Mouse (Mus musculus) forebrain, embryonic 10.5 days (tissue): Measurements from ENCODE around the gene Psmb7. TPM values are rescaled to one million over a fixed set of nuclear protein-coding genes. Genes with fewer than 3 reads are reported as not detected.

Experiments
- DNase-seq: peaks from one replicate; pipeline ENCODE4 v3.0.0-alpha.2; 2017; ENCODE audit warnings: low spot score; ENCODE audit errors: extremely low spot score
- H3K27ac ChIP-seq: fragments of 300-500 bp; sonication (generic); 2 replicates; pipeline ENCODE4 v1.5.1; 2016; ENCODE audit warnings: mild to moderate bottlenecking
- H3K27me3 ChIP-seq: fragments of 300-500 bp; sonication (generic); 2 replicates; pipeline ENCODE4 v1.6.1; 2016; ENCODE audit warnings: mild to moderate bottlenecking; ENCODE audit not compliant: poor library complexity, severe bottlenecking
- H3K36me3 ChIP-seq: fragments of 300-500 bp; sonication (generic); replicated peaks from 2 replicates; pipeline ENCODE4 v1.6.1; 2016; ENCODE audit warnings: mild to moderate bottlenecking, moderate library complexity
- H3K4me1 ChIP-seq: fragments of 300-500 bp; sonication (generic); 2 replicates; pipeline ENCODE4 v1.6.1; 2016
- H3K4me3 ChIP-seq: fragments of 300-500 bp; sonication (generic); 2 replicates; pipeline ENCODE4 v1.5.1; 2016; ENCODE audit warnings: mild to moderate bottlenecking, moderate library complexity
- H3K9me3 ChIP-seq: fragments of 300-500 bp; sonication (generic); 2 replicates; pipeline ENCODE4 v1.6.1; 2016; ENCODE audit warnings: mild to moderate bottlenecking, moderate library complexity
- WGBS: fragments of 180-500 bp; shearing (Covaris S2); methylation state at CpG from one replicate; pipeline ENCODE4 v1.1.7; 2016; 5-methylcytosine and 5-hydroxymethylcytosine counted together
- polyA plus RNA-seq: library from polyadenylated mRNA; unstranded; fragments of >200 nt; fragmentation: Nextera tagmentation; extraction: Ambion mirVana; gene quantifications from 2 replicates; pipeline ENCODE4 v1.2.1, GENCODE M21; 2016

Gene Psmb7
- polyA plus RNA-seq, 1 experiment from 2014 or later: 335 TPM

GRCm38 (mm10) chr2:38579528-38579927 lies 64.4 kb downstream of the Psmb7 start:
- peaks cover 32% of the 10 kb centered on the region for H3K4me1 ChIP-seq
- peaks cover 92% of the 10 kb centered on the region for H3K36me3 ChIP-seq
- H3K9me3 ChIP-seq: no peaks in the 10 kb centered on the region
- no peak for DNase-seq
- H3K27me3 ChIP-seq: no peaks in the 10 kb centered on the region
- H3K4me3 ChIP-seq: no peak overlapping the region
- WGBS: 81% methylated on average over 1 of the region's 1 CpGs
- H3K27ac ChIP-seq: peak overlapping the region; percentile 56

DNA sequence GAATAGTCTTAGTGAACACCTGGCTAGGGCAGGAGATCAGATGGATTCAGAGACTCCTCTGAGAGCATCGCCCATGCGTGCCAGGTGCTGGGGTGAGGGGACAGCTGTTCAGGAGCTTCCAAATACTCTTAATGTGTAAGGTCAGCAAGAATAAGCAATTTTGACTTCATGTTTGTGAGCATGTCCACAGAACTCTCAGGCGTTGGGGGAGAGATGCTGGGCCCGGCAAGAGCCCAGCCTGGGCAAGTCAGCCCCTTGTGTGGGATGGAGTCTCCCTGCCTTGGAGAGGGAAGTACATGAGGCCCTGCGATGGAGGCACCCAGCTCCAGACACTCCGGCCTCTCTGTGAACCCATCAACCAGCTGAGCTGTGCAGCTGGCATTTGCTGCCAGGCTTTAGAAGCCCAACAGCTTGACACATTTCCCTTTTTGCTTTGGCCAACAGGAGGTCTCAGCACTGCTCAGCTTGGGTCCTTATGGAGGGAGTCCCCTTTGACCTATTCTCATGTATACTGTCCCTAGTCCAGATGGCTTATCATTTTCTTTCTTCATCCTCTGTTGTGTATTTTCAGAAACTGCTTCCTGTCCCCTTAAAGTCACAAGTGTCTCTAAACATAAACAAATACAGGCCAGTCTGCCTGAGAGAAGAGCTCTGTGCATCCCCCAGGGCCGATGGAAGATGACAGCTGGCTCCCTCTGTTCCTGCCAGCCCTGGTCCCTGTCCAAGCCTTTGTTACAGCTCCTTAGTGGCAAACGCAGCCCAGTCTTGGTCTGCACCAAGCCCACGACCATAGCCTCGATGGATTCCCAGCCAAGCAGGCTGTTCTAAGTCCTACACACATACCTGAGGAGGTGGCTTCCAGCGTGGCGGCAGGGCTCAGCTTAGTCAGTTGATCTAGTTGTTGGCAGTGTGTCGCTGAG lies 65.0 kb downstream of the Psmb7 start:
- Histone ChIP-seq H3K27ac (peak overlapping the region; percentile 56), H3K4me3 (no peak overlapping the region), H3K4me1 (peaks cover 26% of the 10 kb centered on the region), H3K9me3 (no peaks in the 10 kb centered on the region), H3K27me3 (no peaks in the 10 kb centered on the region), H3K36me3 (peaks cover 96% of the 10 kb centered on the region)
- 80% methylated on average over 13 of the region's 13 CpGs for WGBS
- no peak for DNase-seq

GRCm38 (mm10) chr2:38574697-38575096 lies 69.2 kb downstream of the Psmb7 start:
- Histone ChIP-seq H3K27ac (no peak overlapping the region), H3K4me1 (peaks cover 13% of the 10 kb centered on the region), H3K9me3 (no peaks in the 10 kb centered on the region), H3K36me3 (peaks cover 99% of the 10 kb centered on the region), H3K4me3 (no peak overlapping the region), H3K27me3 (no peaks in the 10 kb centered on the region)
- DNase-seq: no peak
- WGBS: 93% methylated on average over 2 of the region's 2 CpGs

GRCm38 (mm10) chr2:38571971-38572601 lies 71.8 kb downstream of the Psmb7 start:
- no peak overlapping the region for H3K27ac ChIP-seq
- DNase-seq: no peak
- H3K27me3 ChIP-seq: no peaks in the 10 kb centered on the region
- H3K9me3 ChIP-seq: no peaks in the 10 kb centered on the region
- H3K4me3 ChIP-seq: no peak overlapping the region
- H3K4me1 ChIP-seq: peaks cover 7% of the 10 kb centered on the region
- WGBS: 95% methylated on average over 23 of the region's 23 CpGs
- peaks cover 100% of the 10 kb centered on the region for H3K36me3 ChIP-seq

DNA sequence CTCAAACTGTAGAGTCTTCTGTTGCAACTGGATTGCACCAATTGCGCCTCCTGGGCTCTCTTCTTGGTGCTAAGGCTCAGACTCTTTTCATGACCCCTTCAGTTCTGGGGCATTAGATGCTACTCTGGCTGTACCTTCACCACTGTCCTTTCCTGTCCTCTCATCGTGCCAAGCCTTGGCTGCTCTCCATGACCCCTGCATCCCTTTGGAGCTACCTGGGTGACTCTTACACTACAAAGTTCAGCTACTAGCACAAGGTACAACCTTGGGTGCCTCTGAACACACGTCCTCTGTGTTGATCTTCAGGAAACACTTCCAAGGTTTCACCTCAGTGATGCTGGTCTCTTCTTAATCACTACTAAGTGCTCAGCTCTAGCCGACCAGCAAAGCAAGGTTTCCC lies 81.3 kb downstream of the Psmb7 start:
- 93% methylated on average over 4 of the region's 4 CpGs for WGBS
- peaks cover 81% of the 10 kb centered on the region for H3K36me3 ChIP-seq

GRCm38 (mm10) chr2:38560296-38561227 lies 83.3 kb downstream of the Psmb7 start:
- peak overlapping the region; percentile 58; the same call in 1 of the 2 replicates for H3K27ac ChIP-seq
- peaks cover 36% of the 10 kb centered on the region for H3K4me1 ChIP-seq
- H3K9me3 ChIP-seq: no peaks in the 10 kb centered on the region
- H3K36me3 ChIP-seq: peaks cover 83% of the 10 kb centered on the region
- H3K27me3 ChIP-seq: no peaks in the 10 kb centered on the region
- 57% methylated on average over 17 of the region's 17 CpGs for WGBS
- no peak for DNase-seq
- no peak overlapping the region for H3K4me3 ChIP-seq

More for the DNA sequence above, 81.3 kb downstream of the Psmb7 start:
- H3K9me3 ChIP-seq: no peaks in the 10 kb centered on the region
- DNase-seq: no peak
- H3K27me3 ChIP-seq: no peaks in the 10 kb centered on the region
- H3K4me1 ChIP-seq: peaks cover 35% of the 10 kb centered on the region
- H3K27ac ChIP-seq: no peak overlapping the region
- H3K4me3 ChIP-seq: no peak overlapping the region

GRCm38 (mm10) chr2:38556721-38557120 lies 87.2 kb downstream of the Psmb7 start:
- Histone ChIP-seq H3K27me3 (no peaks in the 10 kb centered on the region), H3K36me3 (peaks cover 78% of the 10 kb centered on the region), H3K4me3 (no peak overlapping the region), H3K4me1 (peaks cover 69% of the 10 kb centered on the region), H3K9me3 (no peaks in the 10 kb centered on the region), H3K27ac (no peak overlapping the region)
- DNase-seq: no peak
- WGBS: 88% methylated on average over 3 of the region's 3 CpGs

- H3K27ac ChIP-seq: peak overlapping the region; percentile 48; the same call in 1 of the 2 replicates
- 88% methylated on average over 4 of the region's 4 CpGs for WGBS
- no peak overlapping the region for H3K4me3 ChIP-seq
- no peaks in the 10 kb centered on the region for H3K9me3 ChIP-seq
- no peak for DNase-seq
- no peaks in the 10 kb centered on the region for H3K27me3 ChIP-seq
- peaks cover 64% of the 10 kb centered on the region for H3K4me1 ChIP-seq
- peaks cover 78% of the 10 kb centered on the region for H3K36me3 ChIP-seq
These were observed 88.2 kb downstream of the Psmb7 start for GRCm38 (mm10) chr2:38555659-38556058.

- DNase-seq: no peak
- H3K27ac ChIP-seq: peak overlapping the region; percentile 41; the same call in 1 of the 2 replicates
- 80% methylated on average over 19 of the region's 19 CpGs for WGBS
These were observed 89.5 kb downstream of the Psmb7 start for GRCm38 (mm10) chr2:38554226-38554995.

DNA sequence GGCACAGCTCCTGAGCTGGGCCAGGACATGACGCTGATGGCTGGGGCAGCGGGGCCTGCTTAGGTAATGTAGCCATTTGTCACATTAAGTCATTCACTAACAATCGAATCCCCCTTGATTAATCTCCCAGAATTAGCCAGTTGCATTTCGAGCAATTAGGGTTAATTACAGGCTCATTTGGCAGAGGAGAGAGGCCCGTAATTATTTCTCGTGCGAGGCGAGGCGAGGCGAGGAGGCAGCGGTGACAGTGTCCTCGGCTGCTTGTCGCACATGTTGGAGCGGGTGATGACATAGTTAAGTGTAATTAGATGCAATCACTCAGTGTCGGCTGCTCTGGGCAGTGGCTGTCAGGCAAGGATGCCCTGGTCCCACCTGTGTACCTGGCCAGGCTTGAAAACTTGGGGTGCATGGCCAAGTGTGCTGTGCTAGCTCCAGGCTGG lies 91.9 kb downstream of the Psmb7 start:
- no peak for DNase-seq
- no peaks in the 10 kb centered on the region for H3K9me3 ChIP-seq
- no peaks in the 10 kb centered on the region for H3K27me3 ChIP-seq
- no peak overlapping the region for H3K4me3 ChIP-seq
- no peak overlapping the region for H3K27ac ChIP-seq
- H3K36me3 ChIP-seq: peaks cover 62% of the 10 kb centered on the region
- WGBS: 87% methylated on average over 15 of the region's 15 CpGs
- H3K4me1 ChIP-seq: peaks cover 63% of the 10 kb centered on the region

More at GRCm38 (mm10) chr2:38554226-38554995, 89.5 kb downstream of the Psmb7 start:
- H3K36me3 ChIP-seq: peaks cover 74% of the 10 kb centered on the region
- no peaks in the 10 kb centered on the region for H3K9me3 ChIP-seq
- peaks cover 54% of the 10 kb centered on the region for H3K4me1 ChIP-seq
- no peak overlapping the region for H3K4me3 ChIP-seq
- no peaks in the 10 kb centered on the region for H3K27me3 ChIP-seq

DNA sequence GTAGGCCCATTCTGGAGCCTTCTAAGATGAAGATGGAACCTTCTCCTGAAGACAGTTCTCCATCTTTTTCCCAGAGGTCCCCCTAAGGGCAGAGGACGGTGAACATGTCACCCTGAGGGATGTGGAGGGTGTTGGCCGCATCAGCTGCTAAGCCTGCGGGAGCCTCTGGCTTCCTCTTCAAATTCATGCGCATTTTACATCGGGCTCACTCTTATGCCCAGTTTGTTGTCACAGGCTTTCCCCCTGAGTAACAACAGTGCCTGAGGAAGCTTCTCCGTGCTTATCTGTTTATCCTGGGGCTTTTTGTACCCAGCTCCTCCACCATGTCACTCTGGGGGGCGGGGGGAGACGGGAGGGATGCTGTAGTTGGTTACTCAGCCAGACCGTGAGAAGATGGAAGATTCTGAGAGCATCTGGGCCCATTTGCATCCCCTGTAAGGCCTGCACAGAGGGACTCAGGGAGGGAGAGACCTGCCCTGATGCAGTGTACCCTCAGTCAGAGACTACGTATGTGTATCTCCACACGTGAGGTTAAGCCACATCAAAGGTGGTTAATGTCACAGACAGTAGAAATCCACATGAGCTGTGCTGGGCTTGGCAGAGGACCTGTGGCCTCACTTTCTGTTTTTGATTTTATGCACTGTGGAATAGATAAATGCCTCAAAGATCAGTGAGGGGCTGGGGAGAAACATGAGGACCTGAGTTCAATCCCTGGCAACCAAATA lies 95.9 kb downstream of the Psmb7 start:
- no peak for DNase-seq
- no peak overlapping the region for H3K4me3 ChIP-seq
- WGBS: 71% methylated on average over 11 of the region's 11 CpGs
- H3K36me3 ChIP-seq: peaks cover 41% of the 10 kb centered on the region
- H3K9me3 ChIP-seq: no peaks in the 10 kb centered on the region
- peak overlapping the region; percentile 56 for H3K27ac ChIP-seq
- no peaks in the 10 kb centered on the region for H3K27me3 ChIP-seq
- peaks cover 58% of the 10 kb centered on the region for H3K4me1 ChIP-seq
